Mouse (Mus musculus) layer of hippocampus, adult 8-10 months (tissue): ENCODE data around the gene Nova2. TPM values are rescaled to one million over a fixed set of nuclear protein-coding genes. Genes with fewer than 3 reads are reported as not detected.

ENCODE experiments used
- DNase-seq, 2 experiments: peaks; one replicate each; pipeline ENCODE4 v3.0.0; 2022; ENCODE audit warnings: low spot score in 2 of 2
- total RNA-seq, 4 experiments: library from RNA; stranded (reverse); gene quantifications; 2 replicates each; pipeline ENCODE4 v1.2.4; 2022

The Nova2 gene
- total RNA-seq, 4 experiments from 2014 or later, result 71.3 to 76.7 (median 74.6) TPM

DNA sequence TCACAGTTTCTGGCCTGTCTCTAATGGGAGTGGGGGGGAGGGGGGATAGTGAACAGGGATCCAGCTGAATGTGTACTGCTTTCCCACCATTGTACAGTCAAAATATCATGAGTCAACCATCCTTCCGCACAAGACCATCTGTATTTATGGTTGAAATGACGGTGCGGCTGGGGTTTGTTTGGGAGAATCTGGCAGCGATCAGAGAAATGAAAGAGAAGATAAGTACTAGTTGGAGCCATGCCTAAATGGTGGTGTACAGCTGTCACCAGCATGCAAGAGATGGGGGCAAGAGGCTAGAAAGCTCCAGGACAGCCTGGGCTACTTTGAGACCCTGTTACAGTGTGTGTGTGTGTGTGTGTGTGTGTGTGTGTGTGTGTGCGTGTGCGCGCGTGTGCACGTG is 52.7 kb downstream of the Nova2 start:
- peak; percentile 72 to 79 for DNase-seq

DNA sequence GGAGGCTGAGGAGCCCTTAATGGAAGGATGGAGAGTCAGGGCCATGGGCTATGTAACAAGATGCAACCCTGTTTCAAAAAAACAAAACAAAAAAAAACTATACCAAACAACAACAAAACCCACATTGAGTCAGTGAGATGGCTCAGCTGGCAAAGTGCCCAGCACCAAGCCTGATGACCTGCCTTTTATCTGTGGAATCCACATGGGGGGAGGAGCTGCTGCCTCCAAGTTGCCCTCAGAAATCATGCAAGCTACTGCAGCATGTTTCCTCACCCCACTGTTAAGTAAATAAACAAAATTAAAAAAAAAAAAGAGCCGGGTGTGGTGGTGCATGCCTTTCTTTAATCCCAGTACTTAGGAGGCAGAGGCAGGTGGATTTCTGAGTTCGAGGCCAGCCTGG is 60.8 kb downstream of the Nova2 start:
- no peak for DNase-seq

DNA sequence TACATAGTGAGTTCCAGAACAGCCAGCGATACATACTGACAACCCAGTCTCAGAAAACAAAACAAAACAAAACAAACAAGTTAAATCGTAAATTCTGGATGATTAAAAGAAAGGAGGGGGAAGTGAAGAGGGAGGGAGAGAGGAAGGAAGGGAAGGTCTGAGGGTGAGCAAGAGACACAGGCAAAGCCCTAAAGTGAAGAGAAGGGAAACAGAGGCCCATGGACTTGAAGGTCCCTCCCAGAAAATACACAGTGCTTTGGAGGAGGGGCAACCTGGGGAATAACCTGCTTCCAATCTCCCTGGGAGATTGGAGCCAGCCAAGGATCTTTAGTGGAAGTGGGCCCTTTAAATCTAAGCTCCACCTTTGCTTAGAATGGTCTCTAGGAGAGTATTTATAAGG is 61.4 kb downstream of the Nova2 start, which contains the start of gene Nanos2:
TSS of gene Nanos2 (plus strand) at position 301 of the 400 bp plus-strand sequence.
- DNase-seq, result no peak

DNA sequence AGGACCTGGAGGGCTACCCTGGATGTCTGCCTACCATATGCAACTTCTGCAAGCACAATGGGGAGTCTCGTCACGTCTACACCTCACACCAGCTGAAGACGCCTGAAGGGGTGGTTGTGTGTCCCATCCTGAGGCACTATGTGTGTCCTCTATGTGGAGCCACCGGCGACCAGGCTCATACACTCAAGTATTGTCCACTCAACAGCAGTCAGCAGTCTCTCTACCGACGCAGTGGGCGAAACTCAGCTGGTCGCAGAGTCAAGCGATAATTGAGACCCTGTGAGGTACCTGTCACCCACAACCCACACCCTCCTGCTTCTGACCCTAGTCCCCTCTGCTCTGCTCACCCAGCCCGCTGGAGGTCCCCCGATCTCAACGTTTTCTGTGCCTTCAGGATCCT is 62.1 kb downstream of the Nova2 start:
- DNase-seq, result no peak

DNA sequence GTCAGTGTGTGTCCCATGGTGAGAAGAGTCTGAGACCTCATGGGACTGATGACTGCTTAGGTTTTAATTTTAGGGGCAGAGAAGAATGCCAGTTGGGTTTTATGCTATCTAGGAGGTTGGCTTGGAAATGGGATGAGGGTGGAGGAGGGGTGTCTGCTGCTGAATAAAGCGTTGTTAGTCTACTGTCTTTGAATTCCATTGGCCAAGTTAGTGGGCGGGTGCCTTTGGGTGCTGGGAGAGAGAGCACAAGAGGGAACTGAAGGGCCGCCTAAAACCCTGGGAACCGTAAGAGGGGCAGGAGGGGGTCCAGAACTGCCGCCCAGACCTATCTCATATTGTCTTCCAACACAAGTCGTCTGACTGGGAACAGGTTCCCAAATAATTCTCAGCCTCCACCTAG is 63.1 kb downstream of the Nova2 start:
- DNase-seq, result no peak

DNA sequence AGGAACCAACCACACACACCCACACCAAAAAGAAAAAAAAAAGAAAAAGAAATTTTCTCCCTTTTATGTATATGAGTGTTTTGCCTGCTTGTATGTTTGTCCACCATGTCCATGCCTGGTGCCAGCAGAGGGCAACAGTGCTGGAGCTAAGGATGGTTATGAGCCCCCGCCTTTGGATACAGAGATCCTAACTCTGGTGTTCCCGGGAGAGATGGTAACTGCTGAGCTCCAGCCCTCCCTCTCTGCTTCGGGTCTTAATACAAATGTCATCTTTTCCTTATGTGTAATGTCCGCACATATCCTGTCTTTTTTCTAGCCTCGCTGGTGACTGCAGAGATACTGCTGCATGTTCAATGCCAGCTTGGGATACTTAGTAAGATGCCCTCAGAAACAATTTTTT is 64.3 kb downstream of the Nova2 start:
- no peak for DNase-seq

DNA sequence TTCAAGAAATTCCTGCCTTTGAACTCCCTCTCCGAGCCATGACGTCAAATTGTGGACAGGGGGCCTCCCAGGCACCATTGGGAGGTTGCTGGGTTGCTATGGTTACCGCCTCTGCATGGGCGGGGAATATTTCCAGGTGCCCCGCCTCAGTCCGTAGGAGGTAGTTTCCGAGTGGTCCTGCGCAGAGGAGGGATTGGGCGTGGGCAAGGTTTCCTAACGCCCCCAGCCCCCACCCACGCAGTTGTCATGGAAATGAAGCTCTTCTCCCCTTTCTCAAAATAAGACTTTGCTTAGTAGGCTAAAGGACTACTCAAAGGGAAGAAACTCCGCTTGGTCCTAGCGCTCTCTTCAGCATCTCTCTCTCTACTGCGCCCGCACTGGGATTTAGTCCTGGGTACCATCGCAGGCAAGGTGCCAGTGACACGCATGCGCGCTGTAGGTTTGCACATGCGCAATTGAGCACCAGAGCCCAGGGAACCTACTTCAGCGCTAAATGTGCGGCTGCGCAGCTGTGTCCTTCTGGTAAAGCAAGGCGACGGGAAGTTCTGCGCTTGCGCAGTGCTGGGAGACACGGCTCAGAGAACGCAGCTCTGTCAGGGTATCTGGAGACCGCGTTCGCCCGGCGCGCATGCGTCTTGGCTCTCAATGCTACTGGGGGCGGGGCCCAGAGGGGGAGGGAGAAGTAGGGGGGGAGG is 65.1 kb downstream of the Nova2 start, which contains the start of gene Mypop:
TSS of gene Mypop (plus strand) at position 645 of the 695 bp plus-strand sequence.
- peak; percentile 100 for DNase-seq

DNA sequence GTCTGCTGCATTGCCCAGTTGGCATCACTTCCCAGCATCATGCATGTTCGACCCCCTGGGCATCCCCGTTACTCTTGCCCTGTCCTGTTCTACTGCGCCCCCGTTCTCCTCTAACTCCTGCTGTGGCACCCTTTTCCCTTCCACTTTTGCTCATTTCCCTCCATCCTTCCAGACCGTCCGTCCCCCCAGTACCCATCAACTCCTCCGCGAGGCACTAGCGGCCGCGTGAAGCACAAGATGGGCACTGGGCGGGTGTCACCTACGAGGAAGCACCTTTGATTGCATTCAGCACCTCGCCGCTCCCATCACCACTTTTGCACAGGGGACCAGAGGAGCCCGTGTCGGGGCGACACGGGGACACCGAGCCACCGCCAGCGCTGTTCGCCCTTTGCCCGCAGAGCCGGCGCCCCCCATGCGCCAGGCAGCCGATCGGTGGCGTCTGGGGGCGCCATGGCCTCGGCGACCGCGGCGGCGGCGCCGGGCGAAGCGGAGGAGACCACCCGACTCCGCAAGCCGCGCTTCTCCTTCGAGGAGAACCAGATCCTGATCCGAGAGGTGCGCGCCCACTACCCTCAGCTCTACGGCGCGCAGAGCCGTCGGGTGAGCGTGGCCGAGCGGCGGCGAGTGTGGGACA is 66.1 kb downstream of the Nova2 start:
- no peak for DNase-seq

DNA sequence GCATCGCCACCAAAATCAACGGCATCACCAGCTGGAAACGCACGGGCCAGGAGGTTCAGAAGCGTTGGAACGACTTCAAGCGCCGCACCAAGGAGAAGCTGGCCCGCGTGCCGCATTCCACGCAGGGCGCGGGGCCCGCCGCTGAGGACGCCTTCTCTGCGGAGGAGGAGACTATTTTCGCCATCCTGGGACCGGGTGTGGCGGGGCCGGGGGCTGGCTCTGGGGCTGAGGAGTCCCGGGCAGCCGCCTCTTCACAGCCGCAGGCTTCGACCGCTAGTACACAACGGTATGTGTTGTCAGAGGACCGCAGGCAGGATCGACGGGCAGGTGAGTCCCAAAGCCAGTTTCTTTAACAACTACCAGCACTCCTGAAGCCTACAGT is 66.6 kb downstream of the Nova2 start:
- DNase-seq, result no peak

DNA sequence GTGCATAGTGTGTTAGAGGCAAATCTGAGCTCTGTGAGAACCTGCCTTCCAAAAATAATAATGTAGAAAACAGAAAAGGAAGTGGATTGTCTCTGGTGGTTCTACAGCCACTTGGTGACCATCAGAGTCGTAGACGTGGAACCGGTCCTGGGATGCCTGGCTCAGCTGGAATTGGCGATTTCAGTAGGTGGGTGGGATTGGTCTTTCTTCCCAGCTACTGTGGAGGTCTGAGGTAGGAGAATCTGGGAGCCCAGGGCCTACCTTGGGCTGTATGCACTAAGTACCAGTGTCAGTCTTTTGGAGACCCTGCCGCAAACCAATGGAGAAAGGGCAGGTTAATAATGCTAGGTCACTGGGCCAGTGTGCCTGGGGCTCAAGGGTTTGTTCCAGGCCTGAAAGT is 67.3 kb downstream of the Nova2 start:
- no peak for DNase-seq

DNA sequence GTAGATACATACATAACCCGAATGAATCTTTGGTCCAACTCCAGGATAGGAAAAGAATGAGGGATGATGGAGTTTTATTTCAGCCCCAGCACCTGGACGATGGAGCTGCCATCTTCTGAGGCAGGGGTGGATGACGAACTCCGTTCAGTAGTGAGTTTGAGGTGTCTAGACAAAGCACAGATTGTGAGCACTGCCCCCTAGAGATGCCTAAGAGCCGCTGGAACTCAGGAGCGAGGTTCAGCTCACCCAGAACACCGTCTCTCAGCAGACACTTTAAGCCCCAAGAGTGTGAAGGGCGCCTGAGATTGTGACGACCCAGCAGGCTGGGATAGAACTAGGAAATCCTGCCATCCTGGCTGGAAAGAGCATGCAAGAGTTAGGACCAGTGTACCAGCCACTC is 73.1 kb downstream of the Nova2 start:
- no peak for DNase-seq

DNA sequence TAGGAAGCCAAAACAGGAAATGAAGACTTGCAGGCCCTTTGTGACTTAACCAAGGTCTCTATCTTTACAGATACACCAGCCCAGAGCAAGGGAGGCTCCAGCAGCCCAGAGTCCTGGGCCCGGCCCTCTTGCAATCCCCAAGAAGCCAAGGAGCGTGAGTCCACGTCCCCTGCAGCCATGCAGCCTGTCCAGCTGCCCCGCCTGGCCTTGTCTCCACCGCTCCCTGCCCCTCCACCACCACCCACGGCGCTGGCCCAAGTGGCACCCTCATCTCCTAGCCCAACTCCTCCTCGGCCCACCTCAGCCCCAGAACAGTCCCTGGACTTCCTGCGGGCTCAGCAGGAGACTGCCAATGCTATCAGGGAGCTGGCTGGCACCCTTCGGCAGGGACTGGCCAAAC is 74.7 kb downstream of the Nova2 start:
- DNase-seq, result no peak

DNA sequence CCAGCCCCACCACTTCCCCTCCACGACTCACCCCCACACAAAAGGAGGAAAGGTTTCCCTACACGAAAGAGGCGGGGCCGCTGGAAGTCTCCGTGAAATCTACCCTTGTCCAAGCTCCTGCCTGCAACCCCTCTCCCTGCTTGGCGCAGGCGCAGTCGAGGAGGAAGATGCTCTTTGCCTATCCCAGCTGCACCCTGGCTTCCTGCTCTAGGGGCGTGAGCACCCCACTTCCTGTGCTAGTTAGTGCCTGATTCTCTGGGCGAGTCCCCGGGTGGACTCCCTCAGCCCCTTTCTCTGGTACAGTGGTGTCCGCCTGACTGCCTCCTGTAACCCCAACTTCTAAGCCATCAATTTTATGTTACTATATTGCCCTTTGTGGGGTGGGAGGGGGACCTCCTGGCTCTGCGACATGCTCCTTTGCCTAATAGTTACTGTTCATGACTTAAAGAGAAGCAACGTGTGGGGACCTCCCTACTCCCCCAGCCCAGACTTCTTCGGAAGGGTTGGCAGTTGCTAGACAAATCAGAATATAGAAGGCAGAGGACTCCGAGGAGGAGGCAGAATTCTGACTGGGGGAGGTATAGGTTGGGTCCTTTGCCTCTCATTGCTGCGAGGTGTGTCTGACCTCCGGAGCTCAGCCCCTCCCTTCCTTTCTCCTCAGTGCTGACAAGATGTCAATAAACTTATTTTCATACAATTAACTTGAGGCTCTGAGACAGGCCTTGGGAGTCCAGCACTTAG is 75.5 kb downstream of the Nova2 start:
- DNase-seq, result no peak

DNA sequence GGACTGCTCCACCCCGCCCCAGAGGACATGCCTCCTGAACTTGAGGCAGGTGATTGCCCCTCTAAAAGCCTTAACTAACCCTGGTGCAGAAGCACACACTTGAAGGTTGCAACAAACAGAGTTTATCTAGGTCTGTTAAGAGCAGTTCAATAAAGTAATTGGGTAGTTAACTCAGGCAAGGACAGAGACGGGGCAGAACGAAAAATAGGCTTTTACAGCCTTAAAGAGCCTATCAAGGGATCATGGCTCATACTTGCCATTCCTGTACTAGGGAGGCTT is 76.1 kb downstream of the Nova2 start:
- no peak for DNase-seq

DNA sequence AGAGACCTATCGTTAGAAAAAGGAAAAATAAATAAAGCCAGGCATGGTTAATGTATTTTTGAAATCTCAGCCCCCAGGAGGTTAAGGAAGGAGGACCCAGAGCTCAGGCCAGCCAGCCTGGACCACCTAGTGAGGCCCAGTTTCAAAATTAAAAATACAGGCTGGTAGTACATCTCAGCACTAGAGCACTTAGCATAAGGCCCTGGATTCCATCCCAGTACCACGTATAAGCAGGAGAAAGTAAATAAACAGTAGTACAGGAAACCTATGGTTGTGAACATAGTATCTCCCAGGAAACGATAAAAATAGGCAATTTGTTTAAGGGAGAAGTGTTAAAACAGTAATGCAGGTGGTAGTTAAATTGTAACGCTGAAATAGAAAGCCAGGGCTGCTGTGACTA is 76.4 kb downstream of the Nova2 start:
- DNase-seq, result no peak

DNA sequence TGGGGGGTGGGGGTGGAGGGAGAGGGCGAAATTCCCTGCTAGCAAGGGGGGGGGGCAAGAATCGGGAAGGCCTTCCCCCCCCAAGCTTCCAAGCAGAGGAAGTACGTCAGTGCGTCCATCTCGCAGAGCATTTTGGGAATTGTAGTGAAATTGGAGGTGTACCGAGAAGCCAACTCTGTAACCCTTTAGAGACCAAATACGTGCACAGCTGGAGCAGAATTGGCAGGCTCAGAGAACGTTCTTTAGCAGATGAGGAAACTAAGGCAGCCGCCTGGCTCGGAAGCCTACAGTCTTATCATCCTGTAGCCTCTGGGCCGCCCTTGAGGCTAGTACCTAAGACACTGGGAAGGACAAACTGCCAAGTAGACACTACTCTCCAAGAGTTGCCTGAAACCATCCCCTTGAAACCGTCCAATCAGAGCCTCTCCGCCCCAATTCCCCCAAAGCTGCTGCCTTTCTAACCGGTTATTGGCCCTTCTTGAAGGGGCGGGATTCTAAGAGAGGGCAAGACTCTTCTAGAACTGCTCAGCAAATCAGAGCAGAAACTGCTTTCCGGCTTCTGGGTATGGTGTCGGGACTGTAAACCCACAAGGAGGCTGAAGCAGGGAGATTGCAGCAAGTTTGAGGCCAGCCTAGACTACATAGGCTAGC is 77.3 kb downstream of the Nova2 start:
- DNase-seq, result peak; percentile 78 to 85

DNA sequence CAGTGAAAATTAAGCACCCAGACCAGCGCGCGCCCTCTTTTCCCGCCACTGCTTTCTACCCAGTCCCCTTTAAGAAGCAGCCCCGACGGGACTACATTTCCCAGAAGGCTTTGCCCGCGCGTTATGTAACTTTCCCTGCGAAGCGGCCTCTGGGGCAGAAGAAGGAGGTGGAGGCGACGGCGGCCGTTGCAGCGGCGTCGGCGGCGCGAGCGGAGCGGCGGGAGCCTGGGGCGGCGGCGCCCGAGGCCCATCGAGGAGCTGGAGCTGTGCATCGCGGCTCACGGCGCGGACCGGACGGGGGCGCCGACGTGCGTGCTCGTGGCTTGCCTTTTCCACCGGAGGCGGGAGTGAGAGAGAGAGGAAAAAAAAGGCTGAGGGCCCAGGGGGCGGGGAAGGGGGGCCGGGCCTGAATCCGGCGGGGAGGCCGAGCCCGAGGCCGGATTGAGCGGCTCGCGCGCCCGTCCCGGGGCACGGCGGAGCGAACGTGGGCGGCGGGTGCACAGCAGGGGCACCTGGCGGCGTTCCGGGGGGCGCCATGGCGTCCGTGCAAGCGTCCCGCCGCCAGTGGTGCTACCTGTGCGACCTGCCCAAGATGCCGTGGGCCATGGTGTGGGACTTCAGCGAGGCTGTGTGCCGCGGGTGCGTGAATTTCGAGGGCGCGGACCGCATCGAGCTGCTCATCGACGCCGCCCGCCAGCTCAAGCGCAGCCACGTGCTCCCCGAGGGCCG is 78.4 kb downstream of the Nova2 start, which contains the start of gene Irf2bp1:
TSS of gene Irf2bp1 (plus strand) at position 143 of the 729 bp plus-strand sequence.
- DNase-seq, result peak; percentile 93 to 94

DNA sequence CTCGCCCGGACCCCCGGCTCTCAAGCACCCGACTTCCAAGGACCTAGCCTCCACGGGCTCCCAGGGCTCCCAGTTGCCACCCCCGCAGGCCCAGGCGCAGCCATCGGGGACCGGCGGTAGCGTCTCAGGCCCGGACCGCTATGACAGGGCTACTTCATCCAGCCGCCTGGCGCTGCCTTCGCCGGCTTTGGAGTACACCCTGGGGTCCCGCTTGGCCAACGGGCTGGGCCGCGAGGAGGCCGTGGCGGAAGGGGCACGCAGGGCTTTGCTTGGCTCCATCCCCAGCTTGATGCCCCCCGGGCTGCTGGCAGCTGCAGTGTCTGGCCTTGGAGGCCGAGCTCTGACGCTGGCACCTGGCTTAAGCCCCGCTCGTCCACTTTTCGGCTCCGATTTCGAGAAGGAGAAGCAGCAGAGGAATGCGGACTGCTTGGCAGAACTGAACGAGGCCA is 79.0 kb downstream of the Nova2 start:
- DNase-seq, result no peak

DNA sequence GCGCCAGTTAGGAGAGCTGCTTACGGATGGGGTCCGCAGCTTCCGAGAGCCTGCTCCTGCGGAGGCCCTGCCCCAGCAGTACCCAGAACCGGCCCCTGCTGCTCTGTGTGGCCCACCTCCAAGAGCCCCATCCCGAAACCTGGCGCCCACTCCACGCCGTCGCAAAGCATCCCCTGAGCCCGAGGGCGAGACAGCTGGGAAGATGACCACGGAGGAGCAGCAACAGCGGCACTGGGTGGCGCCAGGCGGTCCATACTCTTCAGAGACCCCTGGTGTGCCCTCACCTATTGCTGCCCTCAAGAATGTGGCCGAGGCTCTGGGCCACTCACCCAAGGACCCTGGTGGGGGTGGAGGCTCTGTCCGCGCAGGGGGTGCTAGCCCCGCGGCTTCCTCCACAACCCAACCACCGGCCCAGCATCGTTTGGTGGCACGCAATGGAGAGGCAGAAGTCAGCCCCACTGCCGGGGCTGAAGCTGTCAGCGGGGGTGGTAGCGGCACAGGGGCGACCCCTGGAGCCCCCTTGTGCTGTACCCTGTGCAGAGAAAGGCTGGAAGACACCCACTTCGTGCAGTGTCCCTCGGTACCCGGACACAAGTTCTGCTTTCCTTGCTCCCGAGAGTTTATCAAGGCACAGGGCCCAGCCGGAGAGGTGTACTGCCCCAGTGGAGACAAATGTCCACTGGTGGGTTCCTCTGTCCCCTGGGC is 79.9 kb downstream of the Nova2 start:
- no peak for DNase-seq

DNA sequence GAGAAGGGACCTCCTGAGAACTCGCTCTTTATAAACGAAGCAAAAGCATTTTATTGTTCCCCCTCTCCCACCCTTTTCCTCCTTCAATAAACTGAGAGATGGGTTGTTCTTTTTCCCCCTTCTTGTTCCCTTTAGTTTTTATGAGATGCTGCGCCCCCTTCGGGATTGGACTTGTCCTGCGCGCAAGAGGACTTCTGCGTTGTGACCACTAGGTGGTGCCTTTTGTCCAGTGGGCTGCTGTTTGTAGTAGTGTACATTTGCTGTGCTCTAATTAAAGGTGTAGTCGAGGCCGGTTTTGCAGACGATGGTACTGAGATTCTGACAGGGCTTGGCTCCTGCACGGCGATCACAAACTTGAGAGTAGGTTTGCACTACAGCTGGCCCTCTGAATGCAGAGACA is 80.8 kb downstream of the Nova2 start:
- peak; percentile 76 to 88 for DNase-seq
